Mouse (Mus musculus) heart, postnatal 25 days (tissue): Measurements from ENCODE around the gene Dscam. TPM values are rescaled to one million over a fixed set of nuclear protein-coding genes. Genes with fewer than 3 reads are reported as not detected.

Source experiments
- DNase-seq: peaks from one replicate; pipeline ENCODE4 v3.0.0; 2022; ENCODE audit warnings: low spot score
- intact Hi-C: fragments of 180-260 bp; cut with DNase I; formaldehyde crosslinking; loops from one replicate; pipeline ENCODE4 v1.15.1; 2025
- total RNA-seq, 2 experiments: library from RNA; stranded (reverse); gene quantifications; 2 replicates each; pipeline ENCODE4 v1.2.3; 2021

Dscam gene
- total RNA-seq, 2 experiments from 2014 or later: not detected

GRCm38 (mm10) chr16:96629623-96630022 lies 540.9 kb downstream of the Dscam start:
- DNase-seq: no peak
- intact Hi-C loops: no loop called here

GRCm38 (mm10) chr16:96625468-96625867 lies 545.1 kb downstream of the Dscam start:
- intact Hi-C loops: no loop called here
- no peak for DNase-seq

- no peak for DNase-seq
- intact Hi-C loops: no loop called here
These were observed 545.8 kb downstream of the Dscam start for GRCm38 (mm10) chr16:96624570-96625411.

DNA sequence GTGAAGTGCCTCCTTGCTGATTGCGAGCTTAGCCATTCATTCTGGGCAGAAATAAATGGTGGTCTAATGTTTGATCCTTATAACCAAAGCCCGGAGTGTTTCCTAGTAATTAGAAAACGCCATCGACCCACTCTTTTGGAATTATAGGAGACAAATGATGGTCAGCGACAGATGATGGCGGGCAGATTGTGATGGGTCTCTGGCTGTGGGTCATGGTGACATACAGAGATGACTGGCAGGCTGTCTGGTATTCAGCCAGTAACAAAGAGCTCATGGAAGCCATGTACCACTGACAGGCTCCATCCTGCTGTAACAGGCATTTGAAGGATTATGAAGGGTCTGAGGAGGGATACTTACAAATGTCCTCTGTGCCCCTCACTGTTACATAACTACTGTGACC lies 549.7 kb downstream of the Dscam start:
- intact Hi-C loops: no loop called here
- no peak for DNase-seq

DNA sequence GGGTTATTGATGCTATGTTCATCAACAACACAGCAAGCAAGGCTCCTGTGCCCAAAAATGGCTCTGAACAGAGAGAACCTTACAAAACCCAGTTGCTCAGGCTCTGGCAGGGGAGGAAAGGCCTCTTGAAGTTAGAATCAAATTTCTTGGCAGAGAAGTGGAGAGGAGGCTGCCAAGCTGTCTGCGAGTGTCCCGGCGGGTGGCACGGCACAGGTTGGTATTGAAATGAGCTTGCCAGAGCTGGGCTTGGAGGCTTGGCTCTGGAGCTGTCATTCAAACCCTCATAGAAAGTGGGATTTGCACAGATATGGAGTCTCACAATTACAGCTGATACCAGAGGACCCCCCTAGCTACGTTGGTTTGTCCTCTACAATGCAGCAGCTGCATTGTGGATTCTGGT lies 550.1 kb downstream of the Dscam start:
- intact Hi-C loops: no loop called here
- DNase-seq: peak; percentile 7

DNA sequence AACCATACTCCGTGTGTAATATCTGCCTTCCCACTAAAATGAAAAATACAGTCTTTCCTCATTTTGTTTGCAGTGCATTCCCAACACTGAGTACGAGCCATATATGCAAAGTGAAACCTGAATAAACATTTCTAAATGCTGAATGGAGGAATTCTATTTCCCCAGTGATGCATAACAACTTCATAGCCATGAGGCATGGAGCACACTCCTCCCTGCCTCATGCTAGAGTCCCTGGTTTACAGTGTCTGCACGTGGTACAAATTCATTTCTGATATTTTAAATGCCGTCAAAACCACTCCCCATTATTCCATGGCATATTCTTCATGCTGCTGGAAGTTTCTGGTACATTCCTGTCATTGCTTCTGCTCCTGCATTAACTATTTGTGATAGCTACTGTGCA lies 552.8 kb downstream of the Dscam start:
- intact Hi-C loops: loop anchor here (5.0 kb wide), 1 partner anchor 215 kb away; no protein-coding TSS in a partner anchor

GRCm38 (mm10) chr16:96613275-96613674 lies 557.3 kb downstream of the Dscam start:
- DNase-seq: no peak
- intact Hi-C loops: loop anchor here (5.0 kb wide), 2 partner anchors 59 to 256 kb away; no protein-coding TSS in a partner anchor

More for the DNA sequence above, 552.8 kb downstream of the Dscam start:
- no peak for DNase-seq

DNA sequence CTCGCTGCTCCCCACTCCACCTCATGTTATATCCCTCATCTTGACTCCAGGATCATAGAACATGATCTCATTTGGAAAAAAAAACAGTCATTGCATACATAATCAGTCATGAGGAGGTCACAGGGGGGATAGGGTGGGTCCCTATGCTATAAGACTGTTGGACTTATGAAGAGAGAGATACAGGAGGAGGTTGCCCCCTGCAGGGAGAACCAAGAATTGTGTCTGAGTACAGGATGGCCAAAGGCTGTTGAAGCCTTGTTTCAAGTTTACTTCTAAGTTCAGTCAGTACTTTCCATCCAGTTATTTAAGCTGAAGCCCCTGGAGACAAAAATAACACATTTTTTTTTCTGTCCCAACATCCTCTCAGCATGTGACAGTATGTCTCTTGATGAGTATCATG lies 559.7 kb downstream of the Dscam start:
- intact Hi-C loops: loop anchor here (1.0 to 5.0 kb wide), 3 partner anchors 61 to 254 kb away; partner anchors contain the start of gene Pcp4
- no peak for DNase-seq

DNA sequence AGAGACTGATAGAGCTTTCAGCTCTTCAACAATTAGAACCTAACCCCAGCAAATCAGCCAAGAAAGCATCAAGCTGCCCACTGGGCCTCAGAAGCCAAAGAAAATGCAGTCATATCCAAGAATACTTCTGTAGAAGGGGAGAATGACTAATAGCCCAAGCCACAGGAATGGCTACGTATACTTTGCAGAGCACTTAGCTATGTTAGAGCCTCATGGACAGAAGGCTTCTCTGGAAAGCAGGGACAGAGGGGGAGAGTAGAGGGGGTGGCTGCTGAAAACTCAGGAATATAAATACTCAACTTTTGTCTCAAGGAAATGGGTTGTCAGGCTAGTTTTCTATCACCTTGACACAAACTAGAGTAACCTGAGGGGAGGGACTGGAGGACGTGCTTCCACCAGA lies 568.3 kb downstream of the Dscam start:
- no peak for DNase-seq
- intact Hi-C loops: no loop called here

GRCm38 (mm10) chr16:96600791-96601190 lies 569.8 kb downstream of the Dscam start:
- intact Hi-C loops: no loop called here
- DNase-seq: no peak

- intact Hi-C loops: no loop called here
- DNase-seq: no peak
These were observed 571.0 kb downstream of the Dscam start for GRCm38 (mm10) chr16:96599401-96600060.

- DNase-seq: no peak
- intact Hi-C loops: no loop called here
These were observed 594.7 kb downstream of the Dscam start for GRCm38 (mm10) chr16:96575841-96576240.

DNA sequence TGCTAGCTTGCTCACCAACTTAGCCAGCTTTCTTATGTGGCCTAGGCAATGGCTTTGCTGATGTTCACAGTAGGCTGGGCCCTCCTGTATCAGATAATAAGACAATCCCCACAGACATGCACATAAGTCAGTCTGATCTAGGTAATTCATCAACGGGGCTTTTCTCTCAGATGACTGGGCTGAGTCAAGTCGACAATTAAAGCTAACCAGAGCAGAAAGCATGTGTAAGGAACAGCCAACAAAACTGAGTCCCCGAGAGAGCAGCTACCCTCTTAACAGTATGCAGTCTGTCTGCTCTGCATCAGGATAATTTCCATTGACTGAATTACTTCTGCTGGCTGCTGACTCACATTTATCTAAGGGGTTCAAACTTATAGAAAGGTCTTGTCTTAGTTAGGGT lies 603.1 kb downstream of the Dscam start:
- no peak for DNase-seq
- intact Hi-C loops: no loop called here

GRCm38 (mm10) chr16:96563350-96564257 lies 606.9 kb downstream of the Dscam start:
- no peak for DNase-seq
- intact Hi-C loops: no loop called here

DNA sequence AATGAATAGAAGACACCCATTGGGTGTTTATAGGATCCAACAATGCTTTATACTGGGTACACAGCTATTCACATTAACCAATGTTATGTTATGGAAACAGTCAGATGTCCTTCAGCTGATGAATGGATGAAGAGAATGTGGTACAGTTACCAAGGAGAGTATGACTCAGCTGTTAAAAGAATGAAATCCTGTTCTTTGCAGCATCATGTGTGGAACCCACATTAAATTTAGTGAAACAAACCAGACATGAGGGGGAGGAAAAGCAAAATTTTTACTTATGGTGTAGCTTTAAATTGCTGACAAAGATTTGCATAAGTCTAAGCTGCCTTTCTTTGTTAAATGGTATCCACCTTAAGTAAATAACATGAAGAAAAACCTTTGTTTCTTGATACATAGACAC lies 610.8 kb downstream of the Dscam start:
- intact Hi-C loops: no loop called here
- DNase-seq: no peak

GRCm38 (mm10) chr16:96558341-96558740 lies 612.2 kb downstream of the Dscam start:
- intact Hi-C loops: no loop called here
- no peak for DNase-seq

DNA sequence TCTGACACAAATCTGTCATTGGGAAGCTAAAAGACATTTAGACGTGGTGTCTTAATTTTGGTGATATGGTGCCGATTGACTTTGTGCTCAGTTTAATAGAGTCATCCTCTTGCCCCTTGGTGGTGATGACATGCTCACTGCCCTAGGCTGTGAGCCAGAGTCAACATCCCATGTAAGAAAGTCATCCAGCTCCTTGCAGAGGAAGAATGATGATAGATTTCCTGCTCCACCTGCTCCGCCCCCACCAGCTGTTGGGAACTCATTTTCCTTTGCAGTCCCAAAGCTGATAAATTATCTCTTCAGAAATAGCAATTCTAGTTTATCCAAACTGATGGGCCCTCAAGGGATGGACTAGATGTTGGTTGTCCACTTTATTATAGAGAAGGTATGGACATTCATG lies 613.9 kb downstream of the Dscam start:
- intact Hi-C loops: no loop called here
- no peak for DNase-seq

- DNase-seq: no peak
- intact Hi-C loops: no loop called here
These were observed 615.1 kb downstream of the Dscam start for GRCm38 (mm10) chr16:96555412-96555811.

DNA sequence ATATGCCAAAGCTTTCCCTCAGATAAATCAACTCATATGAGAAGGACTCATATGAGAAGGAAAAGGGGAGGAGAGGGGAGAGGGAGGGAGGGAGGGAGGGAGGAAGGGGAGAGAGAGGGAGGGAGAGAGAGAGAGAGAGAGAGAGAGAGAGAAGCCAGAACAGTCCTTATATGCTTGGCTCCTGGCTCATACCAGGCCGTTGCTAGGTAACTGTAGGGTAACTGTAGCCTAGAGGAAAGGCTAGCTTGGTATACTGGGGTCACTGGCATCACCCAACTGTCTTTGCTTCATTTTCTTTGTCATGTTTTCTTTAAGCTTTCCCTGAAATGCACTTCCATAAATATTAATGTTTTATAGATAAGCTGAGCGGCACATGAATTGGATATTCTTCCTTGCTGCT lies 617.9 kb downstream of the Dscam start:
- intact Hi-C loops: no loop called here
- no peak for DNase-seq

DNA sequence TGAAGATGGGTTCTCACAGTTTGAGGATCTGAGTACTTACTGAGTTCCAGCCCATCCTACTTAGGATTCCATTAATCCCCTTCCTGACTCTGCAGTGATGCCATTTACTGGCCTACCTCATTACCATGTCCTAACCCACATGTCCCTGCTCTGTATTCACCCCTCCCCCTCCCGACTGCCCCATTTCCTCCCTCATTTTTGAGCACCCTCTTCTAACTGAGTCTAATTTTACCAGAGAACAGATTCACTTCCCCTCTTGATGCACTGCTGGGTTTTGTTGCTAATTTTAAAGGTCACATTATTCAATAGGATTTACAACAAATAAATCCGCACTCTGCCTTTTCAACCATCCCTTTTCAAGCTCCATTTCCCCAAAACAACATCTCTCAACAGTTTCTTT lies 629.5 kb downstream of the Dscam start:
- DNase-seq: no peak
- intact Hi-C loops: no loop called here
